Mouse (Mus musculus) cerebellum, postnatal 10 days (tissue): Measurements from ENCODE around the gene Miox.

ENCODE experiments used
- DNase-seq, 2 experiments: peaks; one replicate each; pipeline ENCODE4 v3.0.0; 2021; ENCODE audit warnings: mixed read lengths in 2 of 2

Miox gene

DNA sequence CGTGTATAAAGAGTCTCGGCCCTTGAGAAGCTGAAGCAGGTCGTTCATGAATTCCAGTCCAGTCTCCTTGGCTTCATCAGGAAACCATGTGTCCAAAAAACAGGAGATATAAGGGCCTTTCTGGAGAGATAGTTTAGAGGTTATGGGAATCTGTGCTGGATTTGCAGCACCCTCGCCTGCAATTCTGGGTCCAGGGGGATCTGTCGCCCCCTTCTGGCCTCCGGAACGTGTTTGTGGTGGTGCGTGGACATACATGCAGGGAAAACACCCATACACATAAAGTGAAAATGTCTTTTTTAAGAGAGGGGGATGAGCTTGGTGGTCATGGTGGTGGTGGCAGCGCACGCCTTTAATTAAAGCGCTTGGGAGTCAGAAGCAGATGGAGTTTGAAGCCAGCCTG is 18.1 kb upstream of the Miox start:
- peak in 1 of 2 experiments; percentile 48 for DNase-seq

DNA sequence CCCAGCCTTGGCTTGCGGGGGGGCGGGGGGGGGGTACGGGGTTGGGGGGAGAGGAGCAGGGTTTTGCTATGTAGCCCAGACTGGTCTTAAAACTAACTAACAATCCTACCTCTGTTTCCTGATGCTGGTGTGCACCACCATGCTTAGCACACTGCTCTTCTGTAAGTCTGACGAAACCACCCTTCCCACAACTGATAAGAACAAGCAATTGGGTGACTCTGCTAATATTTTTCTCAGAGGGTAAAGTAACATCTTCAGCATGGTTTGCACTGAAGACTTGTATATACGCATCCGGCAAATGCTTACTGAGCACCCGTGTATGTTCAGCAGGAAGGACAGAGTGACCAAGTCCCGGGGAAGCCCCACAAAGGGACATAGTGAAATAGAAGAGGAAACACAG is 12.9 kb upstream of the Miox start:
- DNase-seq, result no peak

DNA sequence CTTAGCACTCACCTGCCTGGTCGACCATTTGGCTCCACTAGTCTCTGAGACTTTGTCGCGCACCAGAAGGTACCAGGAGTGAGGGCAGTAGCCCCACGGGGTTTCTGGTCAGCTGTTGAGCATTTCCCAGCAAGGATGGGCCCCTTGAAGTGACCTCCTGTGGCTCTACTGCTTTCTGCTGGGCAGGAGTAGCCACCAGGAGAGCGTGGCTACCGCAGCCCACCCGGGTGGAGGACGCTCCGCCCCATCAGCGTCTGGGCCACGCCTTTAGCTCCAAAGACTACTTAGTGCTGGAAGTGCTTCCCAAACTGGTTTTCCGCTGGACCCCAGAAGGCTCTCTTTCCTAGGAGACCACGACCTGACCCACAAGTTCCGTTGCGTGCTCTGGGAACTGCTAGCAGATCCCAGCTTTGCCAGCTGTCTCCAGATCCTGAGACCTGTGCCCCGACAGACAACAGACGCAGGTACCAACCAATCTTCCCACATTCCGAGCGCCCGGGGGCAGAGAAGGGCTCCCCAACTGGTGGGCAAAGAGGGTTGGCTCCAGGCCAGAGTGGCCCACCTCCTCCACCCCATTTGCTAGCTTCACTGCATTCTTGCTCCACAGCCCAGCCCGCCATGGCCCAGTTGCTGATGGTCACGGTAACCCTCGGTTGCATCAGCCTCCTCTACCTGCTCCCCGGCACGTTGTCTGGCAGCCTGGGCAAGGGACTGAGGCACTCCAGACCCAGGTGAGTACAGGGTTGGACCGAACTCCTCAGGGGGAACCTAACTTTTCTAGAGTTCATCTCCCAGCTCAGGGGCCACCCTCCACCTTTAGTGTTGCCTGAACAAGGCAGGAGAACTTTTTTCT is 11.3 kb upstream of the Miox start, which contains the start of gene Adm2:
TSS of gene Adm2 (plus strand) at position 51 of the 853 bp plus-strand sequence.
- peak in 1 of 2 experiments; percentile 25 for DNase-seq

DNA sequence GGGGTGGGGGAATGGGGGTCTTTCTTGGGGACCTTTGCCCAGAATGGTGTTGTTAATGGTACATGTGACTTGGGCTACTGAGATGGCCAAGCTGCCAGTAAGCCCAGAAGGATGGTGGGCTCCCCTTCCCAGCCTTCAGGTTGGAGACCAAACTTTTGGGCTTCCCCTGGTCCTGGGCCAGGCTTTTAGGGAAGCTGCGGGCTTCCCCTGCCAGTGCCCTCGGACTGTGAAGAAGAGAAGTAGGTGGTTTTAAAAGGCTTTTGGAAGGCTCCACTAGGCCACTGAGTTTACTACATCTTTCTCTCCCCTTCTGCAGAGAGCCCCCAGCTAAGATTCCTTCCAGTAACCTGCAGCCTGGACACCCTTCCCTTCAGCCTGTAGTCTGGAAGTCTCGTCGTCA is 10.5 kb upstream of the Miox start:
- DNase-seq, result no peak

DNA sequence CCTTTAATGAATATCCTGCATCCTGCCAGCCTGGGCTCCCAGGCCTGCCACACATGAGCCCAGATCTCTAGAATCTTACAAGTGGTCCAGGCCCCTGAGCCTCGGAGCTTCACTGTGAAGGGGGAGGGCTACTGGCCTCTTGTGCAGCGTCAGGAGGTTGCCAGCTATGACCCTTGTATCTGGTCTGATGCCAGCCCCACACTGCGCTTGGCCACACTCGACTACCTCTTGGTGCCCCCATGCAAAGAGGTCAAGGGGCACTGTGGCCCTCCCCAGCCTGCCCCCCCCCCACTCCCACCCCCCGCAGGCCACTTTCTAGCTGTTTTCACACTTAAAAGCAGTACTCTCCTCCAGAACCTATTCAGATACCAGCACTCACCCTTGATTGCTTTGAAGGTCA is 7.8 kb upstream of the Miox start:
- DNase-seq, result no peak

DNA sequence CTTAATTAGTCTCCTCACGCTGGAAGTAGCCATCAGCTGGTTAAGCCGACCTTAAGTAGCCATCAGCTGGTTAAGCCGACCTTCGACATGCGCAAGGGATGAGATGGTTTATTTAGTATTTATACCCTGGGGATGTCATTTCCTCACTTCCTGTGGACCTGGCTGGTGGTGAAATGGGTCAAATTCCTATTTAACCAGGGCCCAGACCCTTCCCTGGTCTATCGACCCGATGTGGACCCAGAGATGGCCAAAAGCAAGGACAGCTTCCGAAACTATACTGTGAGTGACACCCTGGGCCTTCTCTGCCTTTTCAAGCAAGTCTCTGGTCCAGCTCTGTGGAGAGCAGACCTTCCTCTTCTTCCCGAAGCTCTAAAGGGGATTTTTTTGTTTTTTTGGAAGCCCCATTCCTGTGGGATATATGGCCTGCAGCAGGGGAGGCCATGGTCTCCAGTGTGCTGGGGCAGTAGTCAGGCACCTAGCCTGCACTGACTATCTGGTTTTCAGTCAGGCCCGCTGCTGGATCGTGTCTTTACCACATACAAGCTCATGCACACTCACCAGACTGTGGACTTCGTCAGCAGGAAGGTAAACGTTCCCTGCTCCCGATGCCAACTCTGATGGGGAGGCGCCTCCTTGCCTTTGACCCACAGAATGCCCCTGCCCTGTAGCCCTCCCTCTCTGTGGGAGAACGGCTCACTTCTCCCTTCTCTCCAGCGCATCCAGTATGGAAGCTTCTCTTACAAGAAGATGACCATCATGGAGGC is 758 bp downstream of the Miox start:
- DNase-seq, result no peak

DNA sequence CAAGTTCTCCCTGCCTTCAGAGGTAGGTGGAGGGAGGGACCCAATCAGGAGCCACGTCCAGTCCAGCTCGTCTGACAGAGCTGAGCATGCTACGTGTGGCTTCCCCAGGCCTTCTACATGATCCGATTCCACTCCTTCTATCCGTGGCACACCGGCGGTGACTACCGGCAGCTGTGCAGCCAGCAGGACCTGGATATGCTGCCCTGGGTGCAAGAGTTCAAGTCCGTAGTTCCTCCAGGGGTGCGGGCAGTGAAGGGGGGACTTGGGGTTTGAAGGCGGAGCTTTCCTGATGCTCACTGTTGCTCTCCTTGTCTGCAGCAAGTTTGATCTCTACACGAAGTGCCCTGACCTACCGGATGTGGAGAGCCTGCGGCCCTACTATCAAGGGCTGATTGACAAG is 2.2 kb downstream of the Miox start:
- no peak for DNase-seq

DNA sequence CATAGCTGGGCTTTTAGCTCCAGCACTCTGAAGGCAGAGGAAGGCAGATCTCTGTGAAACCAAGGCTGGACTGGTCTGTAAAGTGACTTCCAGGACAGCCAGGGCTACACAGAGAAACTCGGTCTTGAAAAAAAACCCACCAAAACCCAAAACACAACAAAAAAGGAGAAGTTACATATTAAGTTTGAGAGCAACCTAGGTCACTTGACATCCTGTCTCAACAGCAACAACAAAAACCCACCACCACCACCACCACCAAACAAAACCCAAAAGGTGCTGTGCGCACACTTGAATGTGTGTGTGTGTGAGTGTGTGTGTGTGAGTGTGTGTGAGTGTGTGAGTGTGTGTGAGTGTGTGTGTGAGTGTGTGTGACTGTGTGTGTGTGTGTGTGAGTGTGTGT is 5.5 kb downstream of the Miox start:
- DNase-seq, result no peak

DNA sequence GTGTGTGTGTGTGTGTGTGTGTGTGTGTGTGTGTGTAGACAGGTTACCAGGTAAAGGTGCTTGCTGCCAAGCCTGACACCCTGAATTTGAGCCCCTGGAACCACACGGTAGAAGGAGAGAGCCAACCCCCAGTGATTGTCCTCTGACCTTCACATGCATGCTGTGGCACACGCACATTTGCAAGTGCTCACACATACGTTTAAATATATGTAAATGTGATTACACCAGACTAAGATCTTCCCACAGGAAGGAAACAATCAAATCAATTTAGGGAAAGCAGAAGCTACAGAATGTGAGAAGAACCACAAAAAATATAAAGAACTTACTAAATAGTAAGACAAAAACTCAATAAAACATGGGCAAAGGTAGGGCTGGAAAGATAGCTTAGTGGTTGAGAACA is 5.9 kb downstream of the Miox start:
- DNase-seq, result no peak

DNA sequence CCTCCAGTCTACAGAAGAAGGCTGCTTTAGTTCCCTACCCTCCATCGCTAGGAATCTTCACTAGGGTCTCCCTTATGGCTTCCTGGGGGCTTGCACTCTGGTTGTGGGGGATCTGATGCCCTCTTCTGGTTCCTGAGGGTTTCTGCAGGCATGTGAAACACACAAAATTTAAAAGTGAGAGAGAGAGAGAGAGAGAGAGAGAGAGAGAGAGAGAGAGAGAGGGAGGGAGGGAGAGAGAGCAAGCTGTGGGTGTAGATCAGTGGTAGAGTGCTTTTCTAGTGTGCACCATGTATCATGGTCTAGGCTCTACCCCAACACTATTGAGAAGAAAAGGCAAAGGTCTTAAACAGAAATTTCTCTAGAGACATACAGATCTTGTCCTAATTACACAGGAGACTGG is 7.5 kb downstream of the Miox start:
- no peak for DNase-seq

DNA sequence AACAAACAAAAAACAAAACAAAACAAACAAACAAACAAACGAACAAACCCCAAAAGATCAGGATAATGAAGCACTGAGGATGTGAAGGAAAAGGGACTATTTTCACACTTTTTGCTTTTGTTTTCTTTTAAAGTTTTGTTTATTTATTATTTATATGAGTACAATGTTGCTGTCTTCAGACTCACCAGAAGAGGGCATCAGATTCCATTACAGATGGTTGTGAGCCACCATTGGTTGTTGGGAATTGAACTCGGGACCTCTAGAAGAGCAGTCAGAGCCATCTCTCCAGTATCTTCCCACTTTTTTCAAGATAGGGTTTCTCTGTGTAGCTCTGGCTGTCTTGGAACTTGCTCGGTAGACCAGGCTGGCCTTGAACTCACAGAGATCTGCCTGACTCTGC is 9.1 kb downstream of the Miox start:
- no peak for DNase-seq

DNA sequence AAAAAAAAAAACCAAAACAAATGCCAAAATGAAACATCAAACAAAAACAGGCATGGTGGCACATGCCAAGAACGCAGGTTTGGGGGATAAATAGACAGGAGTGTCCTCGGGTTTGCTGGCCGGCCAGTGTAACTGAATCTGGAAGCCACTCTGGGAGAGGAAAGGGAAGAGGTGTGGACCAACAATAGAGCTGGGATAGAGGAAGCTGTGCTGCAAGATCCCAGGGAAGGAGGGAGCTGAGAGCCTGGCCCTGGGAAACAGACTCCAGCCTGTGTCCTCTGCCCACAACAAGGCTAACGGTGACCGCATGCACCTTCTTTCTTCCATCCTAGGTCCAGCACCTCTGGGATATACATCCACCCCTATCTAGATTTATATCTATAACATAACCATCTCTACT is 16.2 kb downstream of the Miox start:
- DNase-seq, result no peak

DNA sequence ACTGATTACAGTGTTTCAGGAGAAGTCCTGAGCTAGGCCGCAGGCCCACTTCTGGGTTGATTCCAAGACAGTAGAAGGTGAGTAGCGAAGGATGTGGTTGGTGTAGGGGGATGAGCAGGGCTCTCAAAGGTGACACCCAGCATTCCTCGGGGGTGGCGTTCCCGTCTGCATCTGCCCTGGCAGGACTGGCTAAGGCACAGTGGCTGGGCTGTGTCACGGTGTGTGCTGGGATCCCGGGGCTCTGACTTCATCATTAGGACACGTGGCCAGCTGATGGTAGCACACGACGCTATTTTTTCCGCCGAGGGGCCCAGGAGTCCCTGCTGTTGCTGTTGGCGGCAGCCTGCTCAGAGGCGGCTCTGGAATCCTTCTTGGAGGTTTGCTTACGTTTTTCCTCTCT is 17.1 kb downstream of the Miox start:
- no peak for DNase-seq

DNA sequence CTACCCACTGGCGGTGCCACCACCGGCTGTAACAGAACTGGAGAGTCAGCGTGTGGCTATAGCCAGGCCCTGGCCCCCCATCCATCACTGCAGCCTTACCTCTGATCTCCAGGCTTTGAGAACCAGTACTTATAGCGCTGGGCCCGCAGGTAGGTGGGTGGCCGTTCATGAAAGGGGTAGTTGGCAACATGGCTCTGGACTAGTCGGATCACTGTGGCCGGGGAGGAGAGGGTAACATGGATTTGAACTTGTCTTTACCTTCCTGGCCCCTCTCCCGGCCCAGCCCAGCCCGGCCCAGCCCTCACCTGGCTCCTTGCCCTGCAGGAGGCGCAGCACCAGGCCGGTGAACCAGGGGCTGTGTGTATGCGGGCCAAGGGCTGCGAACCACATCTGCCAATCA is 17.9 kb downstream of the Miox start:
- DNase-seq, result no peak

DNA sequence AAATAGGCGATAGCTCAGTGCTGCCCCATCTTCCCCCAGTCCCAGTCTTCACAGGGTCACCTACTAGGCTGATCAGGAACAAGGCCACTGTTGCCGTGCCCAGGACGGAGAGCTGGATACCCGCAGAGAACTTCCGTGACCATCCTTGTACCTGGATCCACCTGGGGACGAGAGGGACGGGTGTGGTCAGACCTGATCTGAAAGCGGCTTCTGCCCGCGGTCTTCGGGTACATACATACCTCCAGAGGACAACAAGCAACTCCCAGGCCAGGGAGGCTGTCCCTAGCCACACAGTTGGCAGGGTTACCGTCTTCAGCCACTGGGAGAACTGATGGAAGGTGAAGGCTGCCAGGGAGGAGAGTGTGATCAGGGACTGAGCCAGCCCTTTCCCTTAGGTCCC is 18.6 kb downstream of the Miox start:
- no peak for DNase-seq

DNA sequence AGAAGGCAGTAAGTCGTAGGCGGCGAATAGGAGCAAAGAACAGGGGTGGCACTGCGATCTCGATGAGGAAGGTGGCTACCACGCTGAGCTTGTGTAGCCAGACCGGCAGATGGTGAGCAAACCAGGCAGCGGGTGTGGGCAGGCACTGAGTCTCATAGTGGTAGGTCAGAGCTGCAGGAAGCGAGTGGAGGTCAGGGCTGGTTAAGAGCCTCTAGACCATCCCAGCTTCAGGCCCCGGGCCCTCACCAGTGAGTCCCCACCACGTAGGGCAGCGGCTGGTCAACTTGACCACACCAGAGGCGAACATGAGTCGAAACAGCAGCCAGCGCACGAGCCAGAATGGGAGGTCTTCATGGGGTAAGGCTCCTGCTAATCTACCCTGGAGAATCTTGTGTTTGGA is 19.6 kb downstream of the Miox start:
- no peak for DNase-seq

DNA sequence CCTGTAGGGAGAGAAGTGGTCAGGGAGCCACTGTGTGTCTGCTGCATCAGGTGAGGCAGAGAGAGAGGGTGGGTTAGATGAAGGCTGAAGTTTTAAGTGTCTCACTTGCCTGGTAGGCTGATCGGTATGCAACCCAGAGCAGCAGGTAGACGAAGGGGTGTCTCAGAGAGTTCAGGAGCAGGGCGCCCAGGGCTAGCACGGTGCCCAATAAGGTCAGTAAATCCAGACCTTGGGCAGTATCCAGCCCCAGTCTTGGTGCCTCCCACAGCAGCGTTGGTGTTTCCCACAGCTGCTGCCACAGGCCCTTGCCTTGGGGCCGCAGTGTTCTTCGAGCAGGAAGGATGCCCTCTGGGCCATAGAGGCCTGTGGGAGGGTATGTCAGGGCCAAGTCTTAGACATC is 20.3 kb downstream of the Miox start:
- no peak for DNase-seq

DNA sequence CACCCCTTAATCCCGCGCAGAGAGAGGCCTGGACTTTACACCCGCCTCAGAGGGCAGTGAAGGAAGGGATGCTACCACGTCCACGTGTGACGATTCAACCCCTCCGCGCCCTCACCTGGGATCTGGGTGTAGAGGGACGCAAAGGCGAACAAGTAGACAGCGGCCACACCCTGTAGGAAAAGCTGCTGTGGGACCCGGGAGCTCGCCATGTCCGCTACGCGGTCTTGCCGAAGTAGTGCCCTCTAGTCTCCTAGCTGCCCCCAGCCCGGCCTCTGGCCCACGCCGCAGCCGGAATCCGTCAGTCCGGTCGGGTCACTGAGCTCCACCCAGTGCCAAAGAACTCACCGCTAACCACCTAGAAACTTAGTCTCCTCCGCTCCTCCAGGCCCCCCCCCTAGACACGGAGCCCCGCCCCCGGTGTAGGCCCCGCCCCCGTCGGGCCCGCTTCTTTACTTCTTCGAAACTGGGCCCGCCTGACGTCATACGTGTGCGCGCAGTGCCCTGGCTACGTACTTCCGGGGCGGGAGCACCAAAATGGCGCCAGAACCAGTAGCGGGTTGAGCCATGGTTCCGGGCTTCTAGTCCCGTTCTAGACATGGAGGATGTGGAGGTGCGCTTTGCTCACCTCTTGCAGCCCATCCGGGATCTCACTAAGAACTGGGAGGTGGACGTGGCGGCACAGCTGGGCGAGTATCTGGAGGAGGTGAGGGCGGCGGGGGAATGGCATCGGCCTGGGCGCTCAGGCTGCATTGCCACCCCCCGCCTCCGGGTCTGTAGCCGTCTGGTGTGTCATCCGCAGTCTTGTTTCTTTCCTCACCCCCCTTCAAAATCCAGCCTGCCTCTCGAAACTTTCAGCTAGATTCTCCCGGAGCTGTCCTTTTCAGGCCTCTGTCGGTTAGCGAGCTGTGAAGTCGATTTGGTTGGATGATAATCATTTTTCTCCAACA is 21.3 kb downstream of the Miox start, which contains the start of the genes Lmf2 and Ncaph2:
TSS of gene Lmf2 (minus strand) at position 419 of the 947 bp plus-strand sequence.
TSS of gene Ncaph2 (plus strand) at position 479 of the 947 bp plus-strand sequence.
- DNase-seq, result peak; percentile 98

DNA sequence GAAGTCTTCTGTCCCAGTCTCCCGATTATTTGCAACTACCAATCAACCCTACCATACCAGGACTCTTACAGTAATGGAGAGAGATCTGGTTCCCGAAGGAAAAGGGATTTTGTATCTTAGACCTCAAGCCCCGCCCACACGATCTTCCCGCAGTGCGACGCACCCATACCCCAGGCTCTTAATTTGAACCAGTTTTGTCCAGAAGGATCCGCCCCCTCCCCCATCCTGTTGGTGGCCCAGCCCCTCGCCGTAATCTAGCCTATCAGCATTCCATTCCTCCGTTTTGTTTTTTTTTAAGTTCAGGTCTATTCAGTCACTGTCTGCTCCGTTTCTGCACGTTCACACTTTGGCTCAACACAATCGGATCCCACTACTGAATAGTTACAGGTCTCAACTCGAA is 22.2 kb downstream of the Miox start:
- DNase-seq, result peak; percentile 90

DNA sequence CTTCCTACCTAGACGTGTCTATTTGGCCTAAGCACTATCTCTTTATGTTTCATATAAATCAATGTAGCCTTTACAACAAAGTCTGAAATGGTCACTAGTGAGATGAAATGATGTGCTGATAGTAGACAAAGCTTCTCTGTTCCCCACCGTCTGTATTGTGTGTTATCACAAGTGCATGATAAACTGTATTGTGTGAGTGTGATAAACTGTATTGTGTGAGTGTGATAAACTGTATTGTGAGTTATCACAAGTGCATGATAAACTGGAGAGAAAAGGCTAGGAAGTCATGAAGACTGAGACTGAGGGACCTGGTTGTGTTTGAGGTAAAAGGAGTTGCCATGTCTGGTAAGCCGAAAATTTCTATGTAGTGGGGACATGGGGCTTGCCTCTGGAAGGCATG is 24.6 kb downstream of the Miox start:
- DNase-seq, result no peak

DNA sequence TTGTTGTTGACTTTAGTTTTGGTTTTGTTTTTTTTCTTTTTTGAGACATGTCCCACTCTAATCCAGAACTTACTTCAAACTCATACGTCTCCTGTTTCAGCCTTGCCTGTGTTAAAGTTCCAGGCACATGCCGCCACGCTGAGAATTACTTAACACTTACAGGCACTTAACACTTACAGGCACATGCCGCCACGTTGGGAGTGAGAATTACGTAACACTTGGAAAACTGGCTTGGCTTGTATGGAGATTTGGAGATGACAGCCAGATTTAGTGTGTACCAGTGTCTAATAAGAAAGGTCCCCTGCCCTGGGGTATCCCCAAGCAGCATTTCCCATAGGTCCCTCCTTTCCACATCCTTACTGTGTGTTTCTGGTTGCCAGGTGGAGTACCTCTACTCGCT is 28.9 kb downstream of the Miox start:
- no peak for DNase-seq

DNA sequence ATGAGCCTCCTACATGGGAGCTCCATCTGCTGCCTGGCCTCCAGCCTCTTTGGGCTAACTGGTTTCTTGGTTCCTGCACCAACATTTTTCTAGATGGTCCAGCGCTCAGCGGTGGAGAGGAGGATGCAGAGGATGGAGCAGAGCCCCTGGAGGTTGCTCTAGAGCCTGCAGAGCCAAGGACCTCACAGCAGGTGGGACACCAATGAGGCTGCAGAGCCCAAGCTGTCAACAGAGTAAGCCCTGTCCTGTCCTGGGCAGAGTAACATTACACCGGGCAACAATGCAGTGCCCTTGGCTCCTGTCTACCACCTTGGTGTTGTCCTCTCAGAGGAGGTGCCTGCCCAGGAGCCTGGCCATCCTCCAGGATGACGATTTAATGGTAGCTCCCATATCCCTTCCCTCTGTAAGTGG is 30.9 kb downstream of the Miox start:
- DNase-seq, result peak; percentile 92 to 93

DNA sequence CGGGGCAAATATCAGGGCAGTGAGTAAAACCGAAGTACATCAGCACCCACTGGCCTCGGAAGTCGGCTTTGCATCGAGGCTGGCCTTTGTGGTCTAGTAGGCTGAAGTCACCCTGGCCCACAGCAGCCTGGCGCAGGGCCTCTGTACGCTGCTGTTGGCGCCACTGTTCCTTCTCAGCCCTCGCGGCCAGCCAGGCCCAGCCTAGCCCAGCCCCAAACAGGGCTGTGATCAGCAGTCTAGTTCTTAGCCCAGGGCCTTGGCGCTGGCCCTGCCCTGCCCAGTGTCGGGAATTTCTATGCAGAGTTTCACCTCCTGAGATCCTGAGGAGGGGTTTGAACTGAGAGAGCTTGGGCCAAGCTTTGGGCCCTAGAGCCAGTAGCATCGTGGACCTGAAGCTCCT is 37.9 kb downstream of the Miox start:
- no peak for DNase-seq
